Comparison of ENCODE assay signal across 9 mouse cellular contexts in the genomic region with DNA sequence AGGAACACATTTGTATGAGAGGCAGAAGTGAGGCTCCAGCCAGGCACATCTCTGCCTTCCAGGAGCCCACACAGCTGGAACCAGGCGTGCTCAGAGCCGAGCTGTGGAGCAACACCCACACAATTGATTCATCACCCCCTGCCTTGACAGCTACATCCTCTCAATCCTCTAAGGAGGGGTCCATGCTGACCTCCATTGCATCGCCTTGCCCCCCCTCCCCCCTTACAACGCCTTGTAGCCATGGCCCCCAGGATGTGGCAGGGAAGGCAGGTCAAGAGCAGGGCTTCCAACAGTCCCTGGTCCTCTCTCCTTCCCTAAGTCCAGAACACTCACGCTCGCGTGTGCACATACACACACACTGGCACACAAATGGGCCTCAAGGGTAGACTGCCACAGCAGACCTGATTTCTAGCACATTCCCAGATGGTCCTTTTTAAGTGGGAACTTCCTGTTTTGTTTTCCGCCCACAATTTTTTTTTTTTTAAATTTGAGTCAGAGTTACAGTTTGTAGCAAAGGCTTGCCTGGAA. TPM values are rescaled to one million over a fixed set of nuclear protein-coding genes. Genes with fewer than 3 reads are reported as not detected.
DNase-seq lines count a peak whose midpoint lies in the region; ATAC-seq and TF ChIP-seq lines count a peak whose summit lies in the region.
"Had no signal": no experiment of that assay in that cellular context is flagged by ENCODE, and none has a peak within 500 bp of the region (broad histone marks: within the 10 kb centered on the region; RNA-seq: fewer than 3 reads in every experiment).

No protein-coding gene starts in this region.

- H3K27ac ChIP-seq in left cerebral cortex, adult 2 months, result peak overlapping the region; percentile 40
- peak overlapping the region; percentile 67 for H3K27ac ChIP-seq in heart, embryonic 16.5 days (ENCODE audit: low read length)
- peak overlapping the region; percentile 58; the same call in 1 of the 2 replicates for H3K27ac ChIP-seq in limb, embryonic 12.5 days

- no peaks in the 10 kb centered on the region for H3K27me3 ChIP-seq in heart, embryonic 16.5 days (ENCODE audit: control insufficient read depth, insufficient read depth, low read length)
- H3K27me3 ChIP-seq in limb, embryonic 12.5 days, result no peaks in the 10 kb centered on the region

- no peak overlapping the region for H3K4me3 ChIP-seq in left cerebral cortex, adult 2 months
- no peak overlapping the region for H3K4me3 ChIP-seq in heart, embryonic 16.5 days (ENCODE audit: low read length)
- no peak overlapping the region for H3K4me3 ChIP-seq in limb, embryonic 12.5 days (replicated peaks)

- intact Hi-C loops in left cerebral cortex, adult 2 months (cut with DNase I), result loop anchor here (2.0 kb wide), 1 partner anchor 14 kb away; no protein-coding TSS in a partner anchor
- intact Hi-C loops in left cerebral cortex, postnatal 36 days (cut with DNase I), result loop anchor here (2.0 kb wide), 1 partner anchor 16 kb away; a partner anchor contains a TSS
- intact Hi-C loops in gastrocnemius, postnatal 36 days (cut with DNase I), result no loop called here

- H3K4me1 ChIP-seq in heart, embryonic 16.5 days (ENCODE audit: control insufficient read depth, insufficient read depth, low read length), result peaks cover 9% of the 10 kb centered on the region
- H3K4me1 ChIP-seq in limb, embryonic 12.5 days (replicated peaks), result peaks cover 20% of the 10 kb centered on the region

- DNase-seq in left cerebral cortex, adult 2 months (ENCODE audit: extremely low spot score in 1 of 2, low spot score in 2 of 2), result no peak
- no peak for DNase-seq in left cerebral cortex, postnatal 36 days (ENCODE audit: low spot score in 2 of 2)
- peak; percentile 81 for DNase-seq in brain, adult 2 months (ENCODE audit: low read depth, low spot score)
- DNase-seq in adrenal gland, postnatal 36 days, result no peak
- no peak for DNase-seq in c-Kit-positive CD71-positive TER-119-positive erythroid progenitor cells, embryonic 14.5 days (ENCODE audit: low spot score)
- no peak for DNase-seq in gastrocnemius, postnatal 36 days

- no peaks in the 10 kb centered on the region for H3K36me3 ChIP-seq in heart, embryonic 16.5 days (ENCODE audit: control insufficient read depth, insufficient read depth)
- H3K36me3 ChIP-seq in limb, embryonic 12.5 days, result no peaks in the 10 kb centered on the region

- no peak overlapping the region for H3K4me2 ChIP-seq in heart, embryonic 16.5 days (ENCODE audit: low read depth, low read length)
- no peak overlapping the region for H3K4me2 ChIP-seq in limb, embryonic 12.5 days

- 0 out of 2 replicates have a peak, but pooled peaks have one; percentile 6 for ATAC-seq in heart, embryonic 16.5 days (replicated peaks; ENCODE audit: extremely low read depth, insufficient read depth, low FRiP score)
- ATAC-seq in limb, embryonic 12.5 days (ENCODE audit: insufficient number of reproducible peaks, insufficient read depth, low FRiP score, low TSS enrichment, low read depth), result no peak
- ATAC-seq: hindbrain, embryonic 16.5 days had no signal

- H3K9me3 ChIP-seq in heart, embryonic 16.5 days (replicated peaks; ENCODE audit: control insufficient read depth, low read length), result peaks cover 3% of the 10 kb centered on the region; the same call in 1 of the 2 replicates
- H3K9me3 ChIP-seq in limb, embryonic 12.5 days, result no peaks in the 10 kb centered on the region

- H3K9ac ChIP-seq in heart, embryonic 16.5 days (ENCODE audit: low read length), result no peak overlapping the region
- no peak overlapping the region for H3K9ac ChIP-seq in limb, embryonic 12.5 days (replicated peaks)

- 48% methylated on average over 8 of the region's 8 CpGs for WGBS in heart, embryonic 16.5 days
- WGBS in limb, embryonic 12.5 days, result 47% methylated on average over 8 of the region's 8 CpGs

- no peak for TF ChIP-seq CTCF in left cerebral cortex, adult 2 months (IDR thresholded peaks at IDR 0.05)

RNA-seq across cellular contexts. Expression of a gene that starts 9.1 kb away (rescaled TPM):
- total RNA-seq in left cerebral cortex, adult 2 months (2021), result under 1 TPM; 0.21 to 0.34 TPM
- under 1 TPM; 0.15 to 0.18 TPM for total RNA-seq in left cerebral cortex, postnatal 36 days (2021)
- polyA plus RNA-seq in heart, embryonic 16.5 days (2015; fragmentation: Nextera tagmentation; extraction: Ambion mirVana), result not detected in 2 replicates
- polyA plus RNA-seq in limb, embryonic 12.5 days (2016; fragmentation: Nextera tagmentation; extraction: Ambion mirVana), result 0.12 TPM in 1 of 2 replicates, not detected in the other
- not detected for total RNA-seq in adrenal gland, postnatal 36 days (2021)
- total RNA-seq in gastrocnemius, postnatal 36 days (2021), result not detected

RNA-seq across cellular contexts. Expression of a gene that starts 12.1 kb away (rescaled TPM):
- 10 to 100 TPM; 60.0 to 64.2 TPM for total RNA-seq in left cerebral cortex, adult 2 months (2021)
- 10 to 100 TPM; 54.7 to 66.9 TPM for total RNA-seq in left cerebral cortex, postnatal 36 days (2021)
- 190 and 224 TPM in 2 replicates for polyA plus RNA-seq in heart, embryonic 16.5 days (2015; fragmentation: Nextera tagmentation; extraction: Ambion mirVana)
- 325 and 350 TPM in 2 replicates for polyA plus RNA-seq in limb, embryonic 12.5 days (2016; fragmentation: Nextera tagmentation; extraction: Ambion mirVana)
- 10 to 100 TPM; 48.2 to 49.4 TPM for total RNA-seq in adrenal gland, postnatal 36 days (2021)
- 10 to 100 TPM; 17.0 to 18.0 TPM for total RNA-seq in gastrocnemius, postnatal 36 days (2021)

RNA-seq across cellular contexts. Expression of a gene that starts 16.8 kb away (rescaled TPM):
- 100 to 1,000 TPM; 116 to 123 TPM for total RNA-seq in left cerebral cortex, adult 2 months (2021)
- total RNA-seq in left cerebral cortex, postnatal 36 days (2021), result 100 to 1,000 TPM; 111 TPM
- 1.4 TPM in 2 replicates for polyA plus RNA-seq in heart, embryonic 16.5 days (2015; fragmentation: Nextera tagmentation; extraction: Ambion mirVana)
- 6.3 and 6.6 TPM in 2 replicates for polyA plus RNA-seq in limb, embryonic 12.5 days (2016; fragmentation: Nextera tagmentation; extraction: Ambion mirVana)
- 10 to 100 TPM; 15.1 to 21.0 TPM for total RNA-seq in adrenal gland, postnatal 36 days (2021)
- 1 to 10 TPM; 2.7 to 2.9 TPM for total RNA-seq in gastrocnemius, postnatal 36 days (2021)

RNA-seq across cellular contexts. Expression of a gene that starts 45.8 kb away (rescaled TPM):
- total RNA-seq in left cerebral cortex, adult 2 months (2021), result 1 to 10 TPM; 3.4 to 3.9 TPM
- total RNA-seq in left cerebral cortex, postnatal 36 days (2021), result 1 to 10 TPM; 2.1 to 2.8 TPM
- 4.5 and 5.7 TPM in 2 replicates for polyA plus RNA-seq in heart, embryonic 16.5 days (2015; fragmentation: Nextera tagmentation; extraction: Ambion mirVana)
- polyA plus RNA-seq in limb, embryonic 12.5 days (2016; fragmentation: Nextera tagmentation; extraction: Ambion mirVana), result 2.8 and 3.9 TPM in 2 replicates
- total RNA-seq in adrenal gland, postnatal 36 days (2021), result 1 to 10 TPM; 3.3 to 4.4 TPM
- 1 to 10 TPM; 1.4 TPM for total RNA-seq in gastrocnemius, postnatal 36 days (2021)

Comparison
In these comparisons a context has a peak if more than half of its experiments do, and no peak if none do; other contexts are left out.
1. RNA of a gene that starts 16.8 kb away (total RNA-seq): 116 to 123 TPM in left cerebral cortex, adult 2 months and 111 TPM in left cerebral cortex, postnatal 36 days; 15.1 to 21.0 TPM in adrenal gland, postnatal 36 days and 2.7 to 2.9 TPM in gastrocnemius, postnatal 36 days; every median in the first group is over 4 times any median in the second.
2. Peak in every context shown above with its lines, with median percentiles within 50 percentile points of each other: H3K27ac ChIP-seq.